Mouse (Mus musculus): ENCODE measurements around the gene Dnajc19. TPM values are rescaled to one million over a fixed set of nuclear protein-coding genes. Genes with fewer than 3 reads are reported as not detected.

Gene Dnajc19
- 140 and 154 TPM in 2 replicates for polyA plus RNA-seq (2015; fragmentation: Nextera tagmentation; extraction: Ambion mirVana)

GRCm38 (mm10) chr3:34080900-34081662 is at the start of gene Dnajc19:
TSS of gene Dnajc19 (minus strand) at chr3:34081321.

GRCm38 (mm10) chr3:34019540-34020381 is 61.4 kb downstream of the Dnajc19 start, which contains the start of gene Fxr1:
TSS of gene Fxr1 (plus strand) at chr3:34019943.

Other genes with a start within 250 kb of the Dnajc19 start
- 0.35 and 0.54 TPM in 2 replicates for gene Ccdc39, start 237.0 kb downstream of the Dnajc19 start, polyA plus RNA-seq (2015; fragmentation: Nextera tagmentation; extraction: Ambion mirVana)
- gene Fxr1, start 61.4 kb downstream of the Dnajc19 start, polyA plus RNA-seq (2015; fragmentation: Nextera tagmentation; extraction: Ambion mirVana) = 150 and 152 TPM in 2 replicates

Data from skeletal muscle tissue, postnatal 0 days (tissue).